In genomic region chr2:146836871-146837550, GRCm38 (mm10) we compare ENCODE assay signal across 13 mouse cellular contexts. TPM values are rescaled to one million over a fixed set of nuclear protein-coding genes. Genes with fewer than 3 reads are reported as not detected.
DNase-seq lines count a peak whose midpoint lies in the region; ATAC-seq and TF ChIP-seq lines count a peak whose summit lies in the region.
"Had no signal": no experiment of that assay in that cellular context is flagged by ENCODE, and none has a peak within 500 bp of the region (broad histone marks: within the 10 kb centered on the region; RNA-seq: fewer than 3 reads in every experiment).

No protein-coding gene starts in this region.

- peak overlapping the region; percentile 57; the same call in 1 of the 2 replicates for H3K27ac ChIP-seq in hindbrain, embryonic 10.5 days
- H3K27ac ChIP-seq in hindbrain, embryonic 16.5 days (ENCODE audit: low read depth, low read length), result no peak overlapping the region
- H3K27ac ChIP-seq in embryonic facial prominence, embryonic 10.5 days (replicated peaks), result no peak overlapping the region
- H3K27ac ChIP-seq in hindbrain, postnatal 0 days, result 0 out of 2 replicates have a peak overlapping the region, but pooled peaks have one; percentile 27
- H3K27ac ChIP-seq in neural tube, embryonic 13.5 days (replicated peaks), result peak overlapping the region; percentile 90
- H3K27ac ChIP-seq: limb, embryonic 15.5 days had no signal

- no peaks in the 10 kb centered on the region for H3K9me3 ChIP-seq in hindbrain, embryonic 10.5 days
- H3K9me3 ChIP-seq in hindbrain, embryonic 16.5 days (ENCODE audit: control insufficient read depth, low read length), result no peaks in the 10 kb centered on the region
- no peaks in the 10 kb centered on the region for H3K9me3 ChIP-seq in embryonic facial prominence, embryonic 10.5 days
- H3K9me3 ChIP-seq in hindbrain, postnatal 0 days (ENCODE audit: low read length), result no peaks in the 10 kb centered on the region
- no peaks in the 10 kb centered on the region for H3K9me3 ChIP-seq in neural tube, embryonic 13.5 days
- H3K9me3 ChIP-seq: limb, embryonic 15.5 days had no signal

- WGBS in hindbrain, embryonic 10.5 days, result 3% methylated on average over 17 of the region's 17 CpGs
- 9% methylated on average over 17 of the region's 17 CpGs for WGBS in hindbrain, embryonic 16.5 days
- 3% methylated on average over 17 of the region's 17 CpGs for WGBS in embryonic facial prominence, embryonic 10.5 days
- 12% methylated on average over 17 of the region's 17 CpGs for WGBS in hindbrain, postnatal 0 days
- 3% methylated on average over 17 of the region's 17 CpGs for WGBS in neural tube, embryonic 13.5 days

- ATAC-seq in hindbrain, embryonic 16.5 days, result no peak
- ATAC-seq in hindbrain, postnatal 0 days, result no peak
- ATAC-seq in neural tube, embryonic 13.5 days (ENCODE audit: low read depth), result no peak

- H3K4me1 ChIP-seq in hindbrain, embryonic 10.5 days (replicated peaks), result peaks cover 63% of the 10 kb centered on the region
- H3K4me1 ChIP-seq in hindbrain, embryonic 16.5 days (ENCODE audit: control insufficient read depth, insufficient read depth, low read depth, low read length), result no peaks in the 10 kb centered on the region; the same call in 1 of the 2 replicates
- peaks cover 42% of the 10 kb centered on the region for H3K4me1 ChIP-seq in embryonic facial prominence, embryonic 10.5 days
- H3K4me1 ChIP-seq in hindbrain, postnatal 0 days (ENCODE audit: insufficient read depth, low read length), result no peaks in the 10 kb centered on the region
- peaks cover 62% of the 10 kb centered on the region for H3K4me1 ChIP-seq in neural tube, embryonic 13.5 days (replicated peaks)

- H3K4me2 ChIP-seq in hindbrain, embryonic 16.5 days (ENCODE audit: low read length), result no peak overlapping the region
- peak overlapping the region; percentile 49 for H3K4me2 ChIP-seq in hindbrain, postnatal 0 days (ENCODE audit: low read depth, low read length)
- peak overlapping the region; percentile 55 for H3K4me2 ChIP-seq in neural tube, embryonic 13.5 days
- H3K4me2 ChIP-seq: limb, embryonic 15.5 days had no signal

- intact Hi-C loops in left cerebral cortex, postnatal 10 days (cut with DNase I), result loop anchor here (5.0 kb wide), 5 partner anchors 115 to 525 kb away; partner anchors contain the start of gene Pax1

- peaks cover 100% of the 10 kb centered on the region for H3K27me3 ChIP-seq in hindbrain, embryonic 10.5 days (ENCODE audit: insufficient read depth, poor library complexity, severe bottlenecking)
- peaks cover 41% of the 10 kb centered on the region for H3K27me3 ChIP-seq in hindbrain, embryonic 16.5 days (replicated peaks; ENCODE audit: control insufficient read depth, insufficient read depth, low read length)
- H3K27me3 ChIP-seq in embryonic facial prominence, embryonic 10.5 days (replicated peaks; ENCODE audit: low read depth, poor library complexity, severe bottlenecking), result peaks cover 100% of the 10 kb centered on the region
- peaks cover 76% of the 10 kb centered on the region for H3K27me3 ChIP-seq in hindbrain, postnatal 0 days (ENCODE audit: insufficient read depth, low read length)
- peaks cover 87% of the 10 kb centered on the region for H3K27me3 ChIP-seq in neural tube, embryonic 13.5 days

- H3K4me3 ChIP-seq in hindbrain, embryonic 10.5 days, result peak overlapping the region; percentile 47
- H3K4me3 ChIP-seq in hindbrain, embryonic 16.5 days (ENCODE audit: low read length), result no peak overlapping the region
- H3K4me3 ChIP-seq in embryonic facial prominence, embryonic 10.5 days, result peak overlapping the region; percentile 33; the same call in 1 of the 2 replicates
- 0 out of 2 replicates have a peak overlapping the region, but pooled peaks have one; percentile 1 for H3K4me3 ChIP-seq in hindbrain, postnatal 0 days (ENCODE audit: low read length)
- H3K4me3 ChIP-seq in neural tube, embryonic 13.5 days, result peak overlapping the region; percentile 36
- H3K4me3 ChIP-seq: limb, embryonic 15.5 days had no signal

- H3K9ac ChIP-seq in hindbrain, embryonic 16.5 days (ENCODE audit: low read depth, low read length), result no peak overlapping the region
- no peak overlapping the region for H3K9ac ChIP-seq in hindbrain, postnatal 0 days (replicated peaks; ENCODE audit: low read length)
- H3K9ac ChIP-seq in neural tube, embryonic 13.5 days, result peak overlapping the region; percentile 59
- H3K9ac ChIP-seq: limb, embryonic 15.5 days had no signal

- DNase-seq in hindbrain, embryonic 10.5 days (ENCODE audit: low spot score), result peak; percentile 35
- peak; percentile 44 for DNase-seq in embryonic facial prominence, embryonic 10.5 days (ENCODE audit: low spot score)
- DNase-seq in hindbrain, postnatal 0 days (ENCODE audit: low spot score), result peak; percentile 17
- no peak for DNase-seq in spleen, postnatal 36 days (ENCODE audit: low spot score in 2 of 2)
- DNase-seq in left cerebral cortex, postnatal 10 days (ENCODE audit: extremely low spot score in 1 of 2, low spot score in 2 of 2), result no peak
- DNase-seq in frontal cortex, adult 2 months (ENCODE audit: extremely low spot score in 1 of 2, low spot score in 1 of 2), result no peak
- DNase-seq: adrenal gland, postnatal 25 days; cerebellum, adult 8-10 months; heart, postnatal 4 days; kidney, postnatal 36 days had no signal

- no peaks in the 10 kb centered on the region for H3K36me3 ChIP-seq in hindbrain, embryonic 10.5 days
- H3K36me3 ChIP-seq in hindbrain, embryonic 16.5 days (ENCODE audit: control insufficient read depth, insufficient read depth, low read length), result no peaks in the 10 kb centered on the region
- no peaks in the 10 kb centered on the region for H3K36me3 ChIP-seq in embryonic facial prominence, embryonic 10.5 days (replicated peaks)
- no peaks in the 10 kb centered on the region for H3K36me3 ChIP-seq in hindbrain, postnatal 0 days (ENCODE audit: insufficient read depth, low read length)
- H3K36me3 ChIP-seq in neural tube, embryonic 13.5 days, result no peaks in the 10 kb centered on the region
- H3K36me3 ChIP-seq: limb, embryonic 15.5 days had no signal

- TF ChIP-seq CTCF in hindbrain, postnatal 0 days (IDR thresholded peaks at IDR 0.05; ENCODE audit: low read depth), result no peak

RNA-seq across cellular contexts. Expression of gene Kiz, which starts 18.7 kb away (rescaled TPM):
- polyA plus RNA-seq in hindbrain, embryonic 10.5 days (2016; fragmentation: Nextera tagmentation; extraction: Ambion mirVana), result 23.6 and 23.9 TPM in 2 replicates
- polyA plus RNA-seq in hindbrain, embryonic 16.5 days (2015; fragmentation: Nextera tagmentation; extraction: Ambion mirVana), result 22.9 and 23.1 TPM in 2 replicates
- 23.4 and 25.2 TPM in 2 replicates for polyA plus RNA-seq in embryonic facial prominence, embryonic 10.5 days (2016; fragmentation: Nextera tagmentation; extraction: Ambion mirVana)
- 6.6 and 6.9 TPM in 2 replicates for total RNA-seq in hindbrain, postnatal 0 days (2014; rRNA removed)
- 18.6 and 20.7 TPM in 2 replicates for polyA plus RNA-seq in hindbrain, postnatal 0 days (2015; fragmentation: Nextera tagmentation; extraction: Ambion mirVana)
- polyA plus RNA-seq in neural tube, embryonic 13.5 days (2015; fragmentation: Nextera tagmentation; extraction: Ambion mirVana), result 36.4 and 37.0 TPM in 2 replicates
- 10 to 100 TPM; 10.9 to 11.3 TPM for total RNA-seq in left cerebral cortex, postnatal 10 days (2021)
- 15.6 and 19.7 TPM in 2 replicates for polyA plus RNA-seq in frontal cortex, adult 2 months (2012; rRNA removed)

Comparison
In these comparisons a context has a peak if more than half of its experiments do, and no peak if none do; other contexts are left out.
1. H3K27ac ChIP-seq: peak in hindbrain, embryonic 10.5 days (single experiment), hindbrain, postnatal 0 days (single experiment) and neural tube, embryonic 13.5 days (single experiment); none in hindbrain, embryonic 16.5 days (single experiment) and embryonic facial prominence, embryonic 10.5 days (single experiment).
2. DNase-seq: peak in hindbrain, embryonic 10.5 days (single experiment), embryonic facial prominence, embryonic 10.5 days (single experiment) and hindbrain, postnatal 0 days (single experiment); none in spleen, postnatal 36 days (0 of 2), left cerebral cortex, postnatal 10 days (0 of 2) and frontal cortex, adult 2 months (0 of 2).